Mouse (Mus musculus) G1E (cell line): ENCODE results near the gene Ssh2.

ENCODE experiments used
- CTCF ChIP-seq: IDR thresholded peaks from 2 replicates; pipeline ENCODE4 v1.5.1; 2012; ENCODE audit warnings: low read depth, low read length, inconsistent platforms, mixed read lengths
- GATA1 ChIP-seq: IDR thresholded peaks from 2 replicates; pipeline ENCODE4 v1.6.1; 2012; ENCODE audit warnings: borderline replicate concordance, low read length, inconsistent platforms, mixed read lengths
- POLR2AphosphoS5 ChIP-seq: IDR thresholded peaks from 2 replicates; pipeline ENCODE4 v1.6.1; 2012; ENCODE audit warnings: low read depth, low read length, inconsistent platforms; ENCODE audit not compliant: insufficient replicate concordance
- TAL1 ChIP-seq: conservative IDR thresholded peaks from 2 replicates; pipeline ENCODE4 v1.6.1; 2012; ENCODE audit warnings: low read depth, low read length, inconsistent platforms, mixed read lengths

DNA sequence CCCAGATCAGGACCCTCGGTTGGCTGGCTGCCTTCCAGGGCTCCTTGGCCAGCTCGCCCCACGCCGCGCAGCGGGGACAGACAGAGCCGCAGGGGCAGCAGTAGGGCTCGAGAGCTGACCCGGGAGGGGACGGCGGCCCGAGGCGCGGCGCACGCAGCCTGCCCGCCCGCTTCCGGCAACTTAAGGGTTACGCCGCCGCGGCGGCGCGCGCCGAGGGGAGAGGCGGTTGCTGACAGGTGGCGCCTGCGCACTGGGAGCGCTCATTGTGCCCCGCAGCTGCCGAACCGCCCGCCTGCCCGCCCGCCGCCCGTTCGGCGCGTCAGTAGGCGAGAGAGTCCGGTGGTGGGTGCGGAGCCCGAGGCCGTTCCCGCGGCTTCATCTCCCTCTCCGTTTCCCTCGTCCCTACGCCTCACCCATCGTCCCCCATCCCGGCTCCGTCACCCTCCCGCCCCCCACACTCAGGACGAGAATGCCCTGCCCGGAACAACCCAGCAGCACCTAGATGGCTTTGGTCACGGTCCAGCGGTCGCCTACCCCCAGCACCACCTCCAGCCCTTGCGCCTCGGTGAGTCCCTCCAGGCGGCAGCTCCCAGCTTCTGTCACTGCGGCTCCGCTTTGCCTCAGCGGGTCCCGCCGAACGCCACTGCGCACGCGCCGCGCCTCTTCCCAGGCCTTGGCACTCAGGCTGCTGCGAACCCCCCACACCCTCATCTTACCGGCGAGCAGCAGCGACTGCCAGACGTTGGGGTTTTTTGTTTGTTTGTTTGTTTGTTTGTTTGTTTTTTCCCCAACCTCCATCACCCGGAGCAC, at the start of gene Ssh2:
- TF ChIP-seq CTCF, result no peak
- TF ChIP-seq POLR2AphosphoS5, result no peak
- TF ChIP-seq GATA1, result no peak
- TF ChIP-seq TAL1, result no peak
